Mouse (Mus musculus) heart, embryonic 14.5 days (tissue): ENCODE measurements around the gene Fer. TPM values are rescaled to one million over a fixed set of nuclear protein-coding genes. Genes with fewer than 3 reads are reported as not detected.

Experiments used
- ATAC-seq: fragments of 200-750 bp; cut with Nextera tagmentation; 2 replicates; pipeline ENCODE4 v1.8.0; 2017; ENCODE audit warnings: low read depth, moderate TSS enrichment; ENCODE audit not compliant: insufficient number of reproducible peaks, insufficient read depth, low FRiP score
- H3K27ac ChIP-seq, 2 experiments: fragments of 200-500 bp in 1 of 2; fragments of 300-500 bp in 1 of 2; sonication (generic) in 1 of 2; replicated peaks in 1 of 2; 2 replicates each; pipeline ENCODE4 v1.5.1; 2012 to 2014; ENCODE audit warnings: low read depth in 2 of 2, low read length in 2 of 2, control low read depth in 1 of 2, mild to moderate bottlenecking in 1 of 2, mixed read lengths in 1 of 2; ENCODE audit not compliant: control insufficient read depth in 1 of 2, insufficient read depth in 1 of 2
- H3K27me3 ChIP-seq: fragments of 300-500 bp; sonication (generic); 2 replicates; pipeline ENCODE4 v1.6.1; 2014; ENCODE audit warnings: mild to moderate bottlenecking, low read length, control low read depth; ENCODE audit not compliant: control insufficient read depth, insufficient read depth
- H3K36me3 ChIP-seq: fragments of 300-500 bp; sonication (generic); 2 replicates; pipeline ENCODE4 v1.6.1; 2014; ENCODE audit warnings: mild to moderate bottlenecking, control low read depth, low read length, mixed read lengths; ENCODE audit not compliant: control insufficient read depth, insufficient read depth
- H3K4me1 ChIP-seq, 2 experiments: fragments of 200-500 bp in 1 of 2; fragments of 300-500 bp in 1 of 2; sonication (generic) in 1 of 2; 2 replicates each; pipeline ENCODE4 v1.6.1; 2012 to 2014; ENCODE audit warnings: low read length in 2 of 2, control low read depth in 1 of 2, mixed read lengths in 1 of 2; ENCODE audit not compliant: control insufficient read depth in 2 of 2, insufficient read depth in 2 of 2
- H3K4me2 ChIP-seq: fragments of 300-500 bp; sonication (generic); 2 replicates; pipeline ENCODE4 v1.6.1; 2014; ENCODE audit warnings: mild to moderate bottlenecking, low read length
- H3K4me3 ChIP-seq, 2 experiments: fragments of 200-500 bp in 1 of 2; fragments of 300-500 bp in 1 of 2; sonication (generic) in 1 of 2; 2 replicates each; pipeline ENCODE4 v1.5.1; 2012 to 2014; ENCODE audit warnings: low read length in 2 of 2, mild to moderate bottlenecking in 2 of 2, control low read depth in 1 of 2, low read depth in 1 of 2, moderate library complexity in 1 of 2; ENCODE audit not compliant: control insufficient read depth in 1 of 2, insufficient read depth in 1 of 2
- H3K9ac ChIP-seq: fragments of 300-500 bp; sonication (generic); 2 replicates; pipeline ENCODE4 v1.6.1; 2014; ENCODE audit warnings: mild to moderate bottlenecking, low read length
- H3K9me3 ChIP-seq: fragments of 300-500 bp; sonication (generic); 2 replicates; pipeline ENCODE4 v1.6.1; 2016; ENCODE audit warnings: low read length, control low read depth; ENCODE audit not compliant: control insufficient read depth
- WGBS: fragments of 180-500 bp; shearing (Covaris S2); extraction: QIAGEN DNeasy Blood & Tissue Kit; methylation state at CpG from one replicate; pipeline ENCODE4 v1.1.7; 2014; 5-methylcytosine and 5-hydroxymethylcytosine counted together
- polyA plus RNA-seq: library from polyadenylated mRNA; unstranded; fragments of >200 nt; fragmentation: Nextera tagmentation; extraction: Ambion mirVana; gene quantifications from 2 replicates; pipeline ENCODE4 v1.2.1, GENCODE M21; 2014

The Fer gene
- polyA plus RNA-seq, 1 experiment from 2014 or later, result 26.0 TPM

DNA sequence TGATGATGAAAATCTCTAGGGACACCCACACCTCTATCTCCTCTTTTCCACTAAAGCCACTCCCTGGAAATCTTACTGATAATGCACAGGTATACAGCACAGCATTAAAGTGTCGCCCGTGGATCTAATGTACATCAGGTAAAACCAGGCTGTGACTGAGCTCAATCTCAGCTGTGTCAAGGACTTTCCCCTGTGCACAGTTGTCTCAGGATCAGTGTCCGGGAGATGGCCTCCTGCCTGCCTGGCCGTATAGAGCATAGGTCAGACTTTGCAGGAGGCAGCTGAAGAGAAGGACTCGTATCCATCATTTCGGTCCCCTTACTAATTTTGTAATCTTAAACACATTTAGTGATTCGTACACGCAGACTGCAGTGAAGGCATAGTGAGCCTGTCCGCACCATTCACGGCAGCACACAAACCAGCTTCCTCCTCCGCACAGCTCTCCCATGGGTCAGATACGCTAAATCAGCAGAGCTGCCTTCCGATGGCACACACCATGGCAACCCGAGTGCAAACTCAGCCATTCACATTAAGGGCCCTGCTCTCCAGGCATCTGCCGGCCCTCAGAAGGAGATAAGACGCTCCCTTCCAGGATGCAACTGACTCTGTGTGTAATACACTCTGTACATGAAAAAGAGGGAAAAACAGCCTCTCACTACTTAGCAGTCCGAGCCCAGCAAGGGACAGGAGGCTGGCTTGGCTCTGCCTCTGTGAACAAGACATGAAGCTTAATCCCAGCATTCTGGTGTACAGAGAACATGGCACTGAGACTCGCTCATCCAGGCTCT, 277.4 kb downstream of the Fer start:
- no peaks in the 10 kb centered on the region for H3K9me3 ChIP-seq
- peaks cover 9 to 16% of the 10 kb centered on the region in 2 experiments; a peak in 3 of 4 replicates for H3K4me1 ChIP-seq
- no peak overlapping the region for H3K27ac ChIP-seq
- H3K4me2 ChIP-seq, result no peak overlapping the region
- ATAC-seq, result no peak
- no peak overlapping the region for H3K4me3 ChIP-seq
- H3K9ac ChIP-seq, result no peak overlapping the region
- H3K27me3 ChIP-seq, result no peaks in the 10 kb centered on the region
- WGBS, result 58% methylated on average over 18 of the region's 18 CpGs
- peaks cover 19% of the 10 kb centered on the region for H3K36me3 ChIP-seq

- peaks cover 19% of the 10 kb centered on the region for H3K36me3 ChIP-seq
- H3K9ac ChIP-seq, result peak overlapping the region; percentile 45; the same call in 1 of the 2 replicates
- H3K4me3 ChIP-seq, result no peak overlapping the region
- 19% methylated on average over 9 of the region's 9 CpGs for WGBS
- H3K27ac ChIP-seq, result peak overlapping the region; percentile 40 to 70; a peak in 3 of 4 replicates
- no peaks in the 10 kb centered on the region for H3K9me3 ChIP-seq
- H3K4me2 ChIP-seq, result peak overlapping the region; percentile 41
- no peaks in the 10 kb centered on the region for H3K27me3 ChIP-seq
- peaks cover 9 to 16% of the 10 kb centered on the region in 2 experiments; a peak in 3 of 4 replicates for H3K4me1 ChIP-seq
- peak; percentile 85 for ATAC-seq
Measured at GRCm38 (mm10) chr17:64141856-64142255, 279.0 kb downstream of the Fer start.

DNA sequence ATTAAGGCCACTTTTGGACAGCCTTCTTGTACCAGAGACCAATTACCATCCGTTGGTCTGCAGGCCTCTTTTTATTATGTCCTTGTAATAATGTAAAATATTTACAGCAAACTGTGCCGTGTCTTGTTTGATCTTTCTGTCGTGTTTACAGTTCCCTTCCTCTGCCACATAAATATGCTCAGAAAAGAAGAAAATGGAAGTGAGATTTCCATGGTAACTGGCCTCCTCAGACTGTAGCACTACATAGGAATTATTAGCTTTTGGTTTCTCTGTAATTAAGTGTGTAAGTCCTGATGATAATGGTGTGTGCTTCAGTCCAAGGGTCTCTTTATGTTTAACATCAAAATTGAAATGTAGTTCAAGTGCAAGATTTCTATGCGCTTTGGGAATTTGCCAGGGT, 283.5 kb downstream of the Fer start:
- H3K27me3 ChIP-seq, result no peaks in the 10 kb centered on the region

GRCm38 (mm10) chr17:64150717-64151116, 287.9 kb downstream of the Fer start:
- no peaks in the 10 kb centered on the region for H3K27me3 ChIP-seq
- no peak overlapping the region for H3K4me3 ChIP-seq
- H3K9ac ChIP-seq, result no peak overlapping the region
- no peaks in the 10 kb centered on the region for H3K36me3 ChIP-seq
- no CpG with 5 or more reads among the region's 1 CpGs for WGBS
- no peaks in the 10 kb centered on the region for H3K9me3 ChIP-seq
- ATAC-seq, result no peak
- H3K4me2 ChIP-seq, result no peak overlapping the region
- H3K27ac ChIP-seq, result no peak overlapping the region
- peaks cover 0 to 2% of the 10 kb centered on the region in 2 experiments; a peak in 2 of 4 replicates for H3K4me1 ChIP-seq

More for the DNA sequence above, 283.5 kb downstream of the Fer start:
- WGBS, result 82% methylated on average over 4 of the region's 4 CpGs
- Histone ChIP-seq H3K4me2 (no peak overlapping the region), H3K9me3 (no peaks in the 10 kb centered on the region), H3K36me3 (no peaks in the 10 kb centered on the region; the same call in 1 of the 2 replicates), H3K4me1 (peaks cover 3 to 4% of the 10 kb centered on the region in 2 experiments; a peak in 3 of 4 replicates), H3K9ac (no peak overlapping the region), H3K4me3 (no peak overlapping the region), H3K27ac (no peak overlapping the region)
- ATAC-seq, result no peak

DNA sequence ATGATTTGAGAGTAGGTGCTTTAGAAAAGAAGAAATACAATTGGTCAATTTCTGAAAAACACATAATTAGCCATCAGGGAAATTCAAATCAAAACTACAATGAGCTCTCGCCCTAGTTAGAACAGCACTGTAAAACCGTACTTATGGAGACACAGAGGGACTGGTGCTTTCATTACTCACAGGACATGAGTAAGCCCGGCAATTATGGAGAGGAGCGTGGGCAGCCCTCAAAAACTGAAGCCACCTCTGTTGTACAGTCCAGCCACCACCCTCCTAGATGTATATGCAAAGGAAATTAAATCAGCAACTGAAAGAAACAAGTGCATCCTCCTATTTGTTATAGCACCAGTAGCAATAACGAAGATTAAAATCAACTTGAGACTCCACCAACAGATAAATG, 304.9 kb downstream of the Fer start:
- 93% methylated on average over 5 of the region's 5 CpGs for WGBS
- ATAC-seq, result no peak

GRCm38 (mm10) chr17:64170019-64170418, 307.2 kb downstream of the Fer start:
- no peak overlapping the region for H3K4me3 ChIP-seq
- no peaks in the 10 kb centered on the region for H3K36me3 ChIP-seq
- no peaks in the 10 kb centered on the region for H3K27me3 ChIP-seq
- ATAC-seq, result no peak
- no peak overlapping the region for H3K9ac ChIP-seq
- H3K27ac ChIP-seq, result no peak overlapping the region
- 62% methylated on average over 5 of the region's 5 CpGs for WGBS
- H3K4me2 ChIP-seq, result no peak overlapping the region
- no peaks in the 10 kb centered on the region for H3K9me3 ChIP-seq
- no peaks in the 10 kb centered on the region for H3K4me1 ChIP-seq

More for the DNA sequence above, 304.9 kb downstream of the Fer start:
- H3K27ac ChIP-seq, result no peak overlapping the region
- H3K27me3 ChIP-seq, result no peaks in the 10 kb centered on the region
- no peaks in the 10 kb centered on the region for H3K4me1 ChIP-seq
- no peaks in the 10 kb centered on the region for H3K9me3 ChIP-seq
- no peaks in the 10 kb centered on the region for H3K36me3 ChIP-seq
- H3K4me2 ChIP-seq, result no peak overlapping the region
- H3K9ac ChIP-seq, result no peak overlapping the region
- H3K4me3 ChIP-seq, result no peak overlapping the region

DNA sequence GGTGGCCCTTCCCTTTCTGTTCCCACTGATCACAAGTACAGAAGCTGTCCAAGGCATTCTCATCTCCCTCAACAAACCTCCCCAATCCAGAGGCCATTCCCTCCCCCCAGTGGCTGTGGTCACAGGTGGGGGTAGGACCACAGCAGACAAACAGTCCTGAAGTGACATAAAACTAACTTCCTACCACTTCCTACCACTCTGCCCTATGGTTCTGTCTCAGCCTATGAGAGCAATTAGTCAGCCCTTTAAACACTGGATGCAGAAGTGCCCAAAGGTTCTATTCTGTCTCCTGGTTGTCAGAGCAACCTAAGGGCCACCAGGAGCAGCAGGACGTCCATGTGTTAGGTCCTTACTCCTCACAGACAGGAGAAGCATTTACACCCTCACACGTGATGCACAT, 309.6 kb downstream of the Fer start:
- ATAC-seq, result no peak
- no peaks in the 10 kb centered on the region for H3K9me3 ChIP-seq
- no peaks in the 10 kb centered on the region for H3K27me3 ChIP-seq
- H3K9ac ChIP-seq, result no peak overlapping the region
- no peak overlapping the region for H3K27ac ChIP-seq
- H3K4me1 ChIP-seq, result no peaks in the 10 kb centered on the region
- H3K4me2 ChIP-seq, result no peak overlapping the region
- WGBS, result 76% methylated on average over 2 of the region's 2 CpGs
- no peaks in the 10 kb centered on the region for H3K36me3 ChIP-seq
- H3K4me3 ChIP-seq, result no peak overlapping the region
